Mouse (Mus musculus) embryonic facial prominence, embryonic 11.5 days (tissue): ENCODE data around the gene Abcf2. TPM values are rescaled to one million over a fixed set of nuclear protein-coding genes. Genes with fewer than 3 reads are reported as not detected.
A peak's percentile ranks its signal among the peaks of the same experiment; 100 is the strongest.

Source experiments
- ATAC-seq: fragments of 200-750 bp; cut with Nextera tagmentation; replicated peaks from 2 replicates; pipeline ENCODE4 v1.8.0; 2017; ENCODE audit warnings: low read depth; ENCODE audit not compliant: insufficient number of reproducible peaks, low FRiP score, low TSS enrichment
- DNase-seq: peaks from one replicate; pipeline ENCODE4 v3.0.0-alpha.2; 2015; ENCODE audit warnings: low spot score
- H3K27ac ChIP-seq: fragments of 300-500 bp; sonication (generic); replicated peaks from 2 replicates; pipeline ENCODE4 v1.5.1; 2014; ENCODE audit warnings: mild to moderate bottlenecking, low read depth, low read length, control low read depth
- H3K27me3 ChIP-seq: fragments of 300-500 bp; sonication (generic); 2 replicates; pipeline ENCODE4 v1.6.1; 2014; ENCODE audit warnings: mild to moderate bottlenecking, low read length, moderate library complexity, mixed read lengths; ENCODE audit not compliant: control insufficient read depth, insufficient read depth
- H3K36me3 ChIP-seq: fragments of 300-500 bp; sonication (generic); replicated peaks from 2 replicates; pipeline ENCODE4 v1.6.1; 2014; ENCODE audit warnings: low read depth, mild to moderate bottlenecking, low read length, moderate library complexity, mixed read lengths; ENCODE audit not compliant: control insufficient read depth, insufficient read depth
- H3K4me1 ChIP-seq: fragments of 300-500 bp; sonication (generic); 2 replicates; pipeline ENCODE4 v1.6.1; 2014; ENCODE audit warnings: low read length, mixed read lengths; ENCODE audit not compliant: control insufficient read depth, insufficient read depth
- H3K4me2 ChIP-seq: fragments of 300-500 bp; sonication (generic); 2 replicates; pipeline ENCODE4 v1.6.1; 2014; ENCODE audit warnings: low read depth, mild to moderate bottlenecking, control low read depth, low read length, moderate library complexity
- H3K4me3 ChIP-seq: fragments of 300-500 bp; sonication (generic); 2 replicates; pipeline ENCODE4 v1.5.1; 2014; ENCODE audit warnings: low read depth, low read length, control low read depth
- H3K9ac ChIP-seq: fragments of 300-500 bp; sonication (generic); replicated peaks from 2 replicates; pipeline ENCODE4 v1.6.1; 2014; ENCODE audit warnings: mild to moderate bottlenecking, control low read depth, low read length
- H3K9me3 ChIP-seq: fragments of 300-500 bp; sonication (generic); replicated peaks from 2 replicates; pipeline ENCODE4 v1.6.1; 2016; ENCODE audit warnings: mild to moderate bottlenecking, low read length, inconsistent platforms, mixed read lengths; ENCODE audit not compliant: control insufficient read depth
- WGBS: fragments of 180-500 bp; shearing (Covaris S2); extraction: QIAGEN DNeasy Blood & Tissue Kit; methylation state at CpG from one replicate; pipeline ENCODE4 v1.1.7; 2014; 5-methylcytosine and 5-hydroxymethylcytosine counted together
- polyA plus RNA-seq: library from polyadenylated mRNA; unstranded; fragments of >200 nt; fragmentation: Nextera tagmentation; extraction: Ambion mirVana; gene quantifications from 2 replicates; pipeline ENCODE4 v1.2.1, GENCODE M21; 2014

Gene Abcf2
- polyA plus RNA-seq, 1 experiment from 2014 or later, result 159 TPM

- H3K36me3 ChIP-seq, result no peaks in the 10 kb centered on the region
- H3K27me3 ChIP-seq, result peaks cover 2% of the 10 kb centered on the region; the same call in 1 of the 2 replicates
- H3K9ac ChIP-seq, result peak overlapping the region; percentile 74
- peak overlapping the region; percentile 47 for H3K4me2 ChIP-seq
- ATAC-seq, result peak; percentile 57
- under 1% methylated on average over 43 of the region's 46 CpGs for WGBS
- H3K9me3 ChIP-seq, result no peaks in the 10 kb centered on the region
- H3K4me3 ChIP-seq, result peak overlapping the region; percentile 49
- H3K27ac ChIP-seq, result peak overlapping the region; percentile 85
- peak; percentile 90 for DNase-seq
- peaks cover 21% of the 10 kb centered on the region for H3K4me1 ChIP-seq
These were observed 27.4 kb upstream of the Abcf2 start for GRCm38 (mm10) chr5:24604656-24605100.

DNA sequence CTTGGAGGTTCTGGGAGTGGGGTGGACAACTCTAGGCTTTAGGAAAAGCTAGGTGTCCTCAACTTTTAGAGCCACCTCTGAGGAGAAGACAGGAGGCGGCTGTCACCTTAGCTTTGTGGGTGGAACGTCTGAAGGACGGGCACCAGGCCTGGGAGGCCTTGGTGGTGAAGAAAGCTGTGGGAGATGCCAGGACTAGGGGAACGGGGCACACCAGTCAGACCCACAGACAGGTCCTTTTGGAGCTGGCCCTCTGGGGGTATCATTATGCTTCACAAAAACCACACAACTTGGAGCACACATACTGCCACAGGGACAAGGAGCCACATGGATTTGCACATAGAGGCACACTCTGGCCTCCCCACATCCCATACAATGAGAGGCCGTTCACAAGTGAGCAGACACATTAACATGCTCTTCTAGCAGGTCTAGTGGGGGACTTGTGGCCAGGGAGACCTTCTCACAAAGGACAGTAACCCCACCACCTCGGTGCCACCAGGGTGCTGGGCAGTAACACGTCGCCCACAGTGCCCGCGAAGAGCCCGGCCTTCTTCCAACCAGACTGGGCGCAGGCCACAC lies 26.9 kb upstream of the Abcf2 start:
- 17% methylated on average over 12 of the region's 12 CpGs for whole genome bisulfite sequencing

DNA sequence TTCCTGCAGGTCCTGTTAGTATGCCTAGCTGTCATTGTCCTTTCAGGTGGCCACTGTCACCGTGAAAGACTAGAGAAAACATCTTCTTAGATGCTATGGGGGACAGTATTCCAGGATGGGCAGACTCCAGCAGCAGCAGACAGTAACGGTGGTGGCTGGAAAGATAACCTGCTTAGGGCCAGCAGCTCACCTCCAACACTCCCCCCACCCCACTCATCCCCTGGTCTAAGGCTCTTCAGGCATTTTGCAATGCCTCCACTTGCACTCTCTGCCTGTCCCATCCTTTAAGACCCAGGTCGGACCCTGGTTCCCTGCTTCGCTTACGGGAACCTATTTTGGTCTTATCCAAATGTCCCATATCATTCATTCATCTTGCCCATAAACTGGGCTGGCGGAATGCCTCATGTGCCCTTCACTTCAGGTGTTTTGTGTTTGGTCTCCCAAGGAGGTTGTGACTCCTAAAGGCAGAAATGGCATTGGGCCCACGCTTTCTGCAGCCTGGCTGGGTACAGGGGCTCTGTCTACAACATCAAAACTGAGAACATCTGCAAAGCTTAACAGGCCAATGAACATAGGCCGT lies 26.3 kb upstream of the Abcf2 start:
- Histone ChIP-seq H3K9me3 (no peaks in the 10 kb centered on the region), H3K4me1 (peaks cover 21% of the 10 kb centered on the region), H3K36me3 (no peaks in the 10 kb centered on the region), H3K27me3 (peaks cover 5% of the 10 kb centered on the region), H3K4me3 (peak overlapping the region; percentile 69; the same call in 1 of the 2 replicates), H3K27ac (peak overlapping the region; percentile 95; the same call in 1 of the 2 replicates), H3K9ac (peak overlapping the region; percentile 14; the same call in 1 of the 2 replicates), H3K4me2 (peak overlapping the region; percentile 85)
- DNase-seq (no peak), ATAC-seq (no peak)
- WGBS, result 60% methylated on average over 8 of the region's 8 CpGs

More for the DNA sequence above, 26.9 kb upstream of the Abcf2 start:
- ATAC-seq (no peak), DNase-seq (no peak)
- H3K9ac ChIP-seq, result peak overlapping the region; percentile 74
- H3K27me3 ChIP-seq, result peaks cover 4% of the 10 kb centered on the region
- H3K4me1 ChIP-seq, result peaks cover 21% of the 10 kb centered on the region
- H3K4me2 ChIP-seq, result peak overlapping the region; percentile 47
- H3K36me3 ChIP-seq, result no peaks in the 10 kb centered on the region
- H3K4me3 ChIP-seq, result peak overlapping the region; percentile 49
- H3K9me3 ChIP-seq, result no peaks in the 10 kb centered on the region
- peak overlapping the region; percentile 85 for H3K27ac ChIP-seq

DNA sequence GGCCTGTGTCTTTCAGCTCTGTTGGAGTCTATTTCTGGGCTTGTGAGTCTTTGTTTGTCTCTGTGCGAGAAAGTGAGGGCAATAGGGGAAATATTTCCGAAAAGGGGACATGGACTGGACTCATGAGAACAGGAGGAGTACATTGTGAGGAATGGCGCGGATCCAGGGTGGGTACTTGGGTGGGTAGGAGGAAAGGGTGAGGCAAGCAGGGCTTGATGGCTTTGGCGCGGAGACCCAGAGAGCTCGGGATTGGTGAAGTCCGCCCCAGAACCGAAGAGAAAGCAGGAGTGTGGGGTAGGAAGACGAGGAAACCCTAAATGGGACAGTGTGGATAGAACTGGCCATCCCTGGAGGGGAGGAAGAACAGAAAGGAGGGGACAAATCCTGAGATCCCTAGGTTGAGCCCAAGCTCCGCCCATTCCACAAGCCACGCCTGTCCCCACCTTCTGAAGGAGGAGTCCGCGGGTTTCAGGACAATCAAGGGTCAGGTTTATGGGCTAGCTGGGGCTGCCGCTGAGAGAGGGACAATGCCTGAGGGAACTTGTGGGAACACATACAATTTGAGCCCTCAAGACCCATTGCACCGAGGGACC lies 25.6 kb upstream of the Abcf2 start:
- H3K4me1 ChIP-seq, result peaks cover 24% of the 10 kb centered on the region

GRCm38 (mm10) chr5:24601911-24602750 lies 24.9 kb upstream of the Abcf2 start:
- Histone ChIP-seq H3K4me2 (peak overlapping the region; percentile 85), H3K27me3 (peaks cover 5% of the 10 kb centered on the region), H3K27ac (peak overlapping the region; percentile 95), H3K4me1 (peaks cover 24% of the 10 kb centered on the region), H3K9ac (peak overlapping the region; percentile 84), H3K36me3 (no peaks in the 10 kb centered on the region), H3K9me3 (no peaks in the 10 kb centered on the region), H3K4me3 (peak overlapping the region; percentile 69)
- peak; percentile 21; the same call in 1 of the 2 replicates for ATAC-seq
- under 1% methylated on average over 68 of the region's 73 CpGs for WGBS
- DNase-seq, result peak; percentile 83

More for the DNA sequence above, 25.6 kb upstream of the Abcf2 start:
- peaks cover 5% of the 10 kb centered on the region for H3K27me3 ChIP-seq
- H3K27ac ChIP-seq, result peak overlapping the region; percentile 95
- DNase-seq (peak; percentile 88), ATAC-seq (peak; percentile 49)
- H3K36me3 ChIP-seq, result no peaks in the 10 kb centered on the region
- peak overlapping the region; percentile 84 for H3K9ac ChIP-seq
- peak overlapping the region; percentile 69 for H3K4me3 ChIP-seq
- H3K4me2 ChIP-seq, result peak overlapping the region; percentile 85
- H3K9me3 ChIP-seq, result no peaks in the 10 kb centered on the region
- 4% methylated on average over 16 of the region's 16 CpGs for WGBS

DNA sequence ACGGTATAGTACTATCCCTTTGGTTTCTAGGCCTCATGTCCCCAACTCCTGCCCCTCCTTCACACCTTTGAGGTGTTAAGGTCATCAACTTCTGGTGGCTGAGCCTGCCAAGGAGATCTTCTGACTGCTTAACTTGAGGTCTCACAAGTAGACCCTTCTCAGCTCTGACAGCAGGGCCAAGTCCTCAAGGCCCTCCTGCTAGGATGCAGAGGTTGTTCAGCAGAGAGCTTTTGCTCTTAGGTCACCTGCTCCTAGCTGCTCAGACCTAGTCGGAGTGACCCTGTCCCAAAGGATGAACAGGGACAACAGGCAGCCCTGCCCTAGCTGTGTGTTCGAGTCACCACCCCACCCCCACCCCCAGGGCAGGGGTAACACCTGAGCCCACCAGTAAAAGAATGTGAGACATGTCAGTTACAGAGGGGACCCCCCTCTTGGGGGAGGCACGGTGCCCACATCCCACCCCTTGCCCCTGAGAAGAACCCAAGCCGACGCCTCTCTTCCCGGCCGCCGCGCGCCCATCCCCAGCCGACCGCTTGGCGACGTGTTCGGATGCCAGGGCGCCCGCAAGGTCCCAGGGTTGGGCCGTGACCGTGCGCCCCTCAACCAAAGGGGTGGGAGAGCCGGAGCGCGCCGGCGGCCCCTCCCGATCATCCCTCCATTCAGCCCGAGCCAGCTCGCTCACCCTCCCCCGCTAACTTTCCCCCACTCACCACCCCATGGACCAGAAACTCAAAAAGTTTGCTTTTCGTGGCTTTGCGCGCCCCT lies 24.0 kb upstream of the Abcf2 start:
- peaks cover 21% of the 10 kb centered on the region for H3K4me1 ChIP-seq
- whole genome bisulfite sequencing, result 2% methylated on average over 33 of the region's 33 CpGs
- peak overlapping the region; percentile 84 for H3K9ac ChIP-seq
- H3K27me3 ChIP-seq, result peaks cover 5% of the 10 kb centered on the region
- H3K27ac ChIP-seq, result peak overlapping the region; percentile 95
- H3K9me3 ChIP-seq, result no peaks in the 10 kb centered on the region
- no peaks in the 10 kb centered on the region for H3K36me3 ChIP-seq
- peak overlapping the region; percentile 85 for H3K4me2 ChIP-seq
- DNase-seq (peak; percentile 46), ATAC-seq (no peak; the same call in 1 of the 2 replicates)
- peak overlapping the region; percentile 69 for H3K4me3 ChIP-seq

DNA sequence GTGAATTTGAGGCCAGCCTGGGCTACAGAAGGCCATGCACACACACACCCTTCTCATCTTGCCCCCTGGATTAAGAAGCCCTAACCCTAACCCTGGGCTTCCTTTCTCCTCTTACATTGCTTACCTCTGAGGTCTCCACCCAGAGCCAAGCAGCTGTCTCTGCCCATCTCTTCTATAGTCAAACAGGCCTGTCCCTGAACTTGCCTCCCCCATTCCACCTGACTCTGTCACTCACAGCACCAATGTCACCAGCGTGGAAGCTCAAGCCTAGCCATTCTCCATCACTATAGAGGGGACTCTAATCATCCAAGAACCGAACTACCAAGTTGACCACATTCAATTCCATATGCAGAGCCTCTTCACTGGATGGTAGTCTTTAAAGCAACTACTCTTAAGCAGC lies 23.0 kb upstream of the Abcf2 start:
- Histone ChIP-seq H3K27me3 (peaks cover 5% of the 10 kb centered on the region), H3K9me3 (no peaks in the 10 kb centered on the region), H3K4me3 (no peak overlapping the region), H3K27ac (no peak overlapping the region), H3K36me3 (no peaks in the 10 kb centered on the region), H3K4me2 (0 out of 2 replicates have a peak overlapping the region, but pooled peaks have one; percentile 85), H3K9ac (no peak overlapping the region), H3K4me1 (peaks cover 16% of the 10 kb centered on the region)
- DNase-seq, result no peak
- WGBS, result 51% methylated on average over 2 of the region's 2 CpGs
- ATAC-seq, result no peak
